Mouse (Mus musculus) myocyte (in vitro differentiated cells): Measurements from ENCODE around the gene Cdipt. TPM values are rescaled to one million over a fixed set of nuclear protein-coding genes. Genes with fewer than 3 reads are reported as not detected.

Experiments used
- H3K27me3 ChIP-seq: one replicate; pipeline ENCODE4 v1.6.1; 2011; ENCODE audit not compliant: control insufficient read depth, insufficient read depth, insufficient read length
- H3K36me3 ChIP-seq: one replicate; pipeline ENCODE4 v1.6.1; 2011; ENCODE audit not compliant: control insufficient read depth, insufficient read depth
- H3K4me2 ChIP-seq: one replicate; pipeline ENCODE4 v1.6.1; 2011; ENCODE audit warnings: low read depth, control low read depth
- H3K4me3 ChIP-seq: one replicate; pipeline ENCODE4 v1.5.1; 2011; ENCODE audit warnings: mild to moderate bottlenecking, control low read depth, moderate library complexity
- H3K79me2 ChIP-seq: one replicate; pipeline ENCODE4 v1.6.1; 2011; ENCODE audit not compliant: control insufficient read depth, insufficient read depth
- H3ac ChIP-seq: one replicate; pipeline ENCODE4 v1.6.1; 2011; ENCODE audit not compliant: control insufficient read depth, insufficient read length
- CEBPB ChIP-seq: IDR thresholded peaks from 2 replicates; pipeline ENCODE4 v1.6.1; 2011; ENCODE audit warnings: mild to moderate bottlenecking, moderate library complexity; ENCODE audit not compliant: poor library complexity, insufficient read depth, severe bottlenecking
- E2F4 ChIP-seq: IDR thresholded peaks from one replicate; pipeline ENCODE4 v1.6.1; 2011; ENCODE audit warnings: mild to moderate bottlenecking, control low read depth, moderate library complexity; ENCODE audit not compliant: insufficient read depth
- MAX ChIP-seq: IDR thresholded peaks from one replicate; pipeline ENCODE4 v1.6.1; 2011; ENCODE audit warnings: low read depth, mild to moderate bottlenecking, control low read depth
- MYOD1 ChIP-seq, 3 experiments: IDR thresholded peaks; one replicate each; pipeline ENCODE4 v1.6.1; 2011; ENCODE audit warnings: control low read depth in 2 of 3, low read depth in 2 of 3, mild to moderate bottlenecking in 2 of 3, moderate library complexity in 1 of 3; ENCODE audit not compliant: insufficient read length in 2 of 3, control insufficient read depth in 1 of 3
- MYOG ChIP-seq, 3 experiments: IDR thresholded peaks; one replicate each; pipeline ENCODE4 v1.6.1; 2011; ENCODE audit warnings: control low read depth in 2 of 3, low read depth in 2 of 3, mild to moderate bottlenecking in 2 of 3; ENCODE audit not compliant: insufficient read length in 2 of 3, control insufficient read depth in 1 of 3, insufficient read depth in 1 of 3
- POLR2A ChIP-seq: IDR thresholded peaks from one replicate; pipeline ENCODE4 v1.6.1; 2011; ENCODE audit warnings: low read depth, mild to moderate bottlenecking, control low read depth, moderate library complexity; ENCODE audit not compliant: insufficient read length
- POLR2AphosphoS2 ChIP-seq: IDR thresholded peaks from one replicate; pipeline ENCODE4 v1.6.1; 2011; ENCODE audit warnings: low read depth, control low read depth; ENCODE audit not compliant: insufficient read length
- REST ChIP-seq: IDR thresholded peaks from one replicate; pipeline ENCODE4 v1.6.1; 2011; ENCODE audit warnings: mild to moderate bottlenecking, control low read depth, moderate library complexity; ENCODE audit not compliant: insufficient read depth, insufficient read length
- SRF ChIP-seq: IDR thresholded peaks from one replicate; pipeline ENCODE4 v1.6.1; 2011; ENCODE audit warnings: low read depth; ENCODE audit not compliant: control insufficient read depth, insufficient read length
- TCF12 ChIP-seq: IDR thresholded peaks from one replicate; pipeline ENCODE4 v1.6.1; 2011; ENCODE audit warnings: mild to moderate bottlenecking, control low read depth; ENCODE audit not compliant: poor library complexity, insufficient read depth, severe bottlenecking
- TCF3 ChIP-seq: IDR thresholded peaks from one replicate; pipeline ENCODE4 v1.6.1; 2011; ENCODE audit warnings: low read depth, control low read depth; ENCODE audit not compliant: insufficient read length
- USF1 ChIP-seq: IDR thresholded peaks from one replicate; pipeline ENCODE4 v1.6.1; 2011; ENCODE audit warnings: low read depth, mild to moderate bottlenecking, control low read depth, moderate library complexity
- polyA plus RNA-seq: library from polyadenylated mRNA; unstranded; fragments of >200 nt; fragmentation: generic; extraction: Trizol; gene quantifications from one replicate; pipeline ENCODE4 v1.2.1, GENCODE M21; 2012; ENCODE audit warnings: missing spikeins

Cdipt gene
- polyA plus RNA-seq, 1 experiment: 173 TPM

GRCm38 (mm10) chr7:127022528-127023271 is 47.0 kb downstream of the Cdipt start:
- TF ChIP-seq CEBPB (no peak), TCF3 (no peak), USF1 (no peak), MAX (no peak), MYOD1 (IDR thresholded peaks at IDR 0.05; ENCODE audit: control insufficient read depth in 1 of 3, insufficient read length in 2 of 3, low read depth in 2 of 3) (no peak), TCF12 (no peak), POLR2AphosphoS2 (no peak), POLR2A (no peak), SRF (no peak), E2F4 (no peak), MYOG (IDR thresholded peaks at IDR 0.05; ENCODE audit: control insufficient read depth in 1 of 3, insufficient read depth in 1 of 3, insufficient read length in 2 of 3, low read depth in 2 of 3) (no peak), REST (no peak)
- H3K4me3 ChIP-seq: peak overlapping the region; percentile 67
- H3K27me3 ChIP-seq: no peaks in the 10 kb centered on the region
- H3ac ChIP-seq: no peak overlapping the region
- peaks cover 11% of the 10 kb centered on the region for H3K36me3 ChIP-seq
- H3K4me2 ChIP-seq: peak overlapping the region; percentile 12
- peaks cover 20% of the 10 kb centered on the region for H3K79me2 ChIP-seq

GRCm38 (mm10) chr7:127023272-127023691 is 47.6 kb downstream of the Cdipt start:
- Histone ChIP-seq H3K79me2 (peaks cover 20% of the 10 kb centered on the region), H3K4me2 (peak overlapping the region; percentile 12), H3K27me3 (no peaks in the 10 kb centered on the region), H3K36me3 (peaks cover 11% of the 10 kb centered on the region), H3ac (no peak overlapping the region), H3K4me3 (peak overlapping the region; percentile 67)
- TF ChIP-seq SRF (no peak), TCF12 (no peak), USF1 (no peak), MAX (no peak), POLR2AphosphoS2 (peak; percentile 22), MYOD1 (IDR thresholded peaks at IDR 0.05; ENCODE audit: control insufficient read depth in 1 of 3, insufficient read length in 2 of 3, low read depth in 2 of 3) (no peak), CEBPB (no peak), E2F4 (no peak), REST (no peak), POLR2A (peak; percentile 33), TCF3 (no peak), MYOG (IDR thresholded peaks at IDR 0.05; ENCODE audit: control insufficient read depth in 1 of 3, insufficient read depth in 1 of 3, insufficient read length in 2 of 3, low read depth in 2 of 3) (no peak)

DNA sequence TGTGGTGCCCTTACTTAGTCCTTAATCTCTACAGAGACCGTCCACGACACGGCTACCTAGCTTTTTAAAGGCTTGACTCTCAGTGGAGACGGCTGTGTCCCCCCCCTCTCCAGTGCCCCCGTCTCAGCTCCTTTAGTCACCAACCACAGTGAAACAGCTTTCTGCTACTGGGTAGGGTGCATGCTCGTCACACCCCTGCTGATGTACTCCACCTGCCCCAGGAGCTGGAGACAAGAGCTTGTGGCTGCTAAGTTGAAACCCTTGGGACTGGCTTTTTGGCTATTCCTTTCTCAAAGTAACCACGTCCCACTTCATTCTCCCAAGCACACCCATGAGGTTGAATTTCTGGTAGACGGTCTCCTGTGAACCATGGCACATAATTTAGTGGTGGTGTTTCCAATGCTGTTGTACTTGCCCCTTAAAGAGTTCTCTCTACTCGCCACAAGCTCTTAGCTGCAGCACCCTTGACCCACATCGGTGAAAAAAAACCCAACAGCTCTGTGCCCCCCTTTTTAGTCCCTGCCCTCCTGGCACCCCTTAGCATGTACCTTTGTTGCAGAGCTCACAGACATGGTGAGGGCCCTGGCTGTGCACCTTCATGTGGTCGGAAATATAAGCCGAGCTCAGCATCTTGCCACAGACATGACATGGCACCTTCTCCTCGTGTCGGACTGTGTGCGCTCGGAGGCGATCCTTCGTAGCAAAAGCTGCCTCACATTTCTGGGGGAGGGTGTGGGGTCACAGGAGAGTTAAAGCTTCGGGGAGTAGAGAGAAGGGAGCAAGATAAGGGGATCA is 48.4 kb downstream of the Cdipt start:
- TF ChIP-seq POLR2A: no peak
- peak; percentile 61 for TF ChIP-seq POLR2AphosphoS2
- Histone ChIP-seq H3K4me2 (peak overlapping the region; percentile 99), H3K36me3 (peaks cover 15% of the 10 kb centered on the region), H3ac (peak overlapping the region; percentile 88), H3K27me3 (no peaks in the 10 kb centered on the region), H3K4me3 (peak overlapping the region; percentile 67), H3K79me2 (peaks cover 20% of the 10 kb centered on the region)

DNA sequence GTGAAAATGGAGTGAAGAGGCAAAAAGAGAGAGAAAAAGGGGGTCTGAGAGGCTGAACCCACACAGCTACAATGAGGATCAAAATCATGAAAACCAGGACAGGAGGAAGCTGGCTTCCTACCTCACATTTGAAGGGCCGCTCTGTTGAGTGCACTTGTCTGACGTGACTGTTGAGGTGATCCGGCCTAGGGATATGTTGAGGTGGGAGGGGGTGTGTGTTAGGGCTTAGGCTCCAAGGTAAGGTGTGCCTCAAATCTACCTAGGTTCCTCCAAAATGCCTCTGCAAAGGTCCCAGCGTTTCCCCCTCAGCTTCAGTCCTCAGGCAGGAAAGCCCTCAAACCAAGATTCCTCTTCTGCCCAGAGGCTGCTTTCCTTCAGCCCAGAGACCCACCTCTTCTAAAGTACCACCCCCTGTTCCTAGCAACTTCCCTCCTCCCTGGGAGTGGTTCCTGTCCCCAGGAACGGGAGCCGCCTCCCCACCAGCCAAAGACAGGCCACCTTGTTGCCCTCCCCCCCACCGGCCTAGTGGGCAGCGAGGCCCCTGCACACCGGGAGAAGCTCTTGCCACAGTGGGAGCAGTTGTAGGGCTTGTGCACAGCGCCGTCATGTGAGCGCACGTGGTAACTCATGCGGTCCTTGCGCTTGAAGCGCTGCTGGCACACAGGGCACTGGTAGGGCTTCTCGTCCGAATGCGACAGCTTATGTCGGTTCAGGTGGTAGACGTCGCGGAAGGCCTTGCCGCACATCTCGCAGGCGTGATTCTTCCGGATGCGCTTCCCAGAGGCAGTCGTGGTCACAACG is 49.2 kb downstream of the Cdipt start:
- Histone ChIP-seq H3K4me2 (peak overlapping the region; percentile 99), H3K79me2 (peaks cover 20% of the 10 kb centered on the region), H3K27me3 (no peaks in the 10 kb centered on the region), H3ac (peak overlapping the region; percentile 88), H3K4me3 (peak overlapping the region; percentile 67), H3K36me3 (peaks cover 19% of the 10 kb centered on the region)
- TF ChIP-seq MYOG (IDR thresholded peaks at IDR 0.05; ENCODE audit: control insufficient read depth in 1 of 3, insufficient read depth in 1 of 3, insufficient read length in 2 of 3, low read depth in 2 of 3) (peak in 1 of 3 experiments; percentile 71), POLR2A (peak; percentile 78), SRF (no peak), MAX (peak; percentile 88), CEBPB (no peak), USF1 (peak; percentile 14), POLR2AphosphoS2 (peak; percentile 80), MYOD1 (IDR thresholded peaks at IDR 0.05; ENCODE audit: control insufficient read depth in 1 of 3, insufficient read length in 2 of 3, low read depth in 2 of 3) (peak in 2 of 3 experiments; percentile 35 to 52), TCF12 (no peak)
